Mouse (Mus musculus): ENCODE measurements around the gene Dst.

DNA sequence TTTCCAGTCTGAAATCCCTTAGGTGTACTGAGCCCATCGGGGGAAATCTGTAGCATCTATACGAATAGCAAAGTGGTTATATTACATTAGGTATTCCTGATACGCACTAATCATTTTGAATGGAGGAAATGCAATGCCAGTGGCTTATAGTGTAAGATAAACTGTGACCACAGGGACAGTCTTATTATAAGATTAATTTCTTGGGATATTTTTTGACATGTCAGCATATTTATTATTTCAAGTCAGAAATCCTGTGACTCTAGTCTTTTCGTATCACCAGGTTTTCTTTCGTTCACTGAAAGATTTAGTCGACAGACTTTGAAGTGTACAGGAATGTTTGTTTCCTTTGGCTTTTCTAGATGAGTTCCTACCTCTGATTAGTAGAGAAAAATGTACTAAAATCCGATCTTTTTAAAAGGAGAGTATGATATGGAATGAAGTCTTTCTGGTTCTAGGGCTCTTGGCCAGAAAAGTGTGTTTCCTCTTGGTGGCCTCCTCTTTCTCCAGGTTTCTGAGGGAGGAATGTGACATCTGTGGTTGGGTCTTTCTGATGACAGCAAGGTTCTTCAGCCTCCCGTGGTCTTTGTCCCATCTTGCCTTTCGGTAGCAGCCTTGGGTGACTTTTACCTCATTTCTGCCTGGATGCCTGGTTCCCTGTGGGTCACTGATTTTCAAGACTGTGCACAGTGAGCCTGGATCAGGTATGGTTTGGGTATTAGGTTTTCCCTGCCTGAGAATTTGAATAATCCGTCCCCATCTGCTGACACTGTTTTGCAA lies 161.7 kb downstream of the Dst start:
- TF ChIP-seq CTCF (IDR thresholded peaks at IDR 0.05; ENCODE audit: low read depth) (no peak), EP300 (IDR thresholded peaks at IDR 0.05; ENCODE audit: low read depth) (no peak)

Data from liver, embryonic 14.5 days (tissue).